8 mouse cellular contexts compared by ENCODE assay signal in the genomic region with DNA sequence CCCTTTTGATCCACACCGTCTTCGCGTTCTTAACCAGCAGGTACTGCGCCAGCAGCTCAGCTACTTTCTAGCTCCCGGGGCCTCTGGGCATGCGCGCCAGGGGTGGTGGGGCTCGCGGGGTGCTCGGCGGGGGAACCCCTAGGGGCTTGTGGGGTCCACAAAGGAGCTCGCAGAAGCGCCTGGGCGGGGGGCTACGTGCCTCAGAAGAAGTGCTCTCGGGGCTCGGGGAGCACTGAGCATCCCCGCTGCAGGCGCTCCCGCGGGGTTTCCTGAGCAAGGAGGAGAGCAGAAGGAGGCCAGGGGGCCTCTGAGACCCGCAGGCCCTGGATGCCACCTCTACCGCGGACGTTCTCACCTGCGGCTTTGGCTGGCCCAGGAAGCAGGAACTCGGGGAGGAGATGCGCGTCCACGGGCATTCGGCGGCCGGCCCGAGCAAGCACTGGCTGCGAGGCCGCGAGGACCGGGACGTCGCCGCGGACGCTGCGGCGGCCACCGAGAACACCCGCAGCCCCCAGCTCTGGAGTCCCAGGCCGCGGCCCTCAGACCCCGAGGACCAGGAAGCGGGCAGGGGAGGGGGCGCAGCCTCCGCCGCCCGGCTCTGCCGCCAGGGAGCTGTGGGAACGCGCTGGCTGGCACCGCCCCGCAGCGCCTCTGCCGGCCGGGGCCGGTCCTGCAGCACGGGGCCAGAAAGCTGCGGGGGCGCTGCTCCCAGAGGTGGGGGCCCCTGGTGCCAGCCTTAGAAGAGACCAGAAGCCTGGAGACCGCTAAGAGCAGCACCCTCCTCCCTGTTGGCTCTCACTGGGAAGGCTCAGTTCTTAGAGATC. TPM values are rescaled to one million over a fixed set of nuclear protein-coding genes. Genes with fewer than 3 reads are reported as not detected.
DNase-seq lines count a peak whose midpoint lies in the region; ATAC-seq and TF ChIP-seq lines count a peak whose summit lies in the region.

No protein-coding gene starts in this region.

- DNase-seq in layer of hippocampus, adult 11-12 months (ENCODE audit: low spot score), result peak; percentile 58
- DNase-seq in layer of hippocampus, adult 9-10 months (ENCODE audit: low spot score), result no peak
- peak; percentile 33 to 63 for DNase-seq in cerebellum, postnatal 4 days (ENCODE audit: low spot score in 2 of 2)
- peak; percentile 74 for DNase-seq in heart, embryonic 10.5 days (ENCODE audit: low spot score)
- no peak for DNase-seq in liver, adult 2 months (ENCODE audit: extremely low read depth, low read depth, low spot score)
- peak; percentile 71 for DNase-seq in thymus, postnatal 4 days

- H3K36me3 ChIP-seq in heart, embryonic 10.5 days, result no peaks in the 10 kb centered on the region
- no peaks in the 10 kb centered on the region for H3K36me3 ChIP-seq in kidney, embryonic 15.5 days
- no peaks in the 10 kb centered on the region for H3K36me3 ChIP-seq in liver, adult 2 months (ENCODE audit: control insufficient read depth, insufficient read depth, low read length)
- no peaks in the 10 kb centered on the region for H3K36me3 ChIP-seq in neural tube, embryonic 13.5 days

- WGBS in heart, embryonic 10.5 days, result 29% methylated on average over 64 of the region's 68 CpGs
- WGBS in kidney, embryonic 15.5 days, result 18% methylated on average over 60 of the region's 68 CpGs
- 2% methylated on average over 43 of the region's 68 CpGs for WGBS in liver, adult 2 months
- WGBS in neural tube, embryonic 13.5 days, result 27% methylated on average over 59 of the region's 68 CpGs

- TF ChIP-seq POLR2A in liver, adult 2 months (IDR thresholded peaks at IDR 0.05; ENCODE audit: extremely low read depth, insufficient read depth, low read length), result no peak

- ATAC-seq in kidney, embryonic 15.5 days (replicated peaks; ENCODE audit: low FRiP score), result peak; percentile 77
- ATAC-seq in neural tube, embryonic 13.5 days (ENCODE audit: low read depth), result peak; percentile 86

- no peaks in the 10 kb centered on the region for H3K79me2 ChIP-seq in liver, adult 2 months (ENCODE audit: control insufficient read depth, insufficient read depth, low read length)

- H3K4me1 ChIP-seq in heart, embryonic 10.5 days, result no peaks in the 10 kb centered on the region
- peaks cover 4% of the 10 kb centered on the region; the same call in 1 of the 2 replicates for H3K4me1 ChIP-seq in kidney, embryonic 15.5 days
- no peaks in the 10 kb centered on the region for H3K4me1 ChIP-seq in liver, adult 2 months (ENCODE audit: control insufficient read depth, insufficient read depth, low read length)
- 0 out of 2 replicates have a peak, but pooled peaks cover 7% of the 10 kb centered on the region for H3K4me1 ChIP-seq in neural tube, embryonic 13.5 days (replicated peaks)

- H3K27me3 ChIP-seq in heart, embryonic 10.5 days (ENCODE audit: insufficient read depth, poor library complexity, severe bottlenecking), result peaks cover 43% of the 10 kb centered on the region
- peaks cover 40% of the 10 kb centered on the region for H3K27me3 ChIP-seq in kidney, embryonic 15.5 days
- no peaks in the 10 kb centered on the region; the same call in 1 of the 2 replicates for H3K27me3 ChIP-seq in liver, adult 2 months (ENCODE audit: control insufficient read depth, insufficient read depth, low read length)
- H3K27me3 ChIP-seq in neural tube, embryonic 13.5 days, result peaks cover 53% of the 10 kb centered on the region

- H3K4me2 ChIP-seq in kidney, embryonic 15.5 days, result peak overlapping the region; percentile 80
- peak overlapping the region; percentile 63 for H3K4me2 ChIP-seq in neural tube, embryonic 13.5 days

- peak overlapping the region; percentile 69 for H3K4me3 ChIP-seq in heart, embryonic 10.5 days
- peak overlapping the region; percentile 55 for H3K4me3 ChIP-seq in kidney, embryonic 15.5 days (replicated peaks)
- H3K4me3 ChIP-seq in liver, adult 2 months (ENCODE audit: insufficient read depth, low read depth, low read length), result peak overlapping the region; percentile 53; the same call in 1 of the 2 replicates
- H3K4me3 ChIP-seq in neural tube, embryonic 13.5 days, result peak overlapping the region; percentile 55

- H3K27ac ChIP-seq in heart, embryonic 10.5 days, result peak overlapping the region; percentile 77
- H3K27ac ChIP-seq in kidney, embryonic 15.5 days, result no peak overlapping the region
- no peak overlapping the region for H3K27ac ChIP-seq in liver, adult 2 months (replicated peaks; ENCODE audit: insufficient read depth, low read depth, low read length)
- no peak overlapping the region for H3K27ac ChIP-seq in neural tube, embryonic 13.5 days (replicated peaks)

- TF ChIP-seq CTCF in liver, adult 2 months (IDR thresholded peaks at IDR 0.05; ENCODE audit: low read depth, low read length), result peak; percentile 56; the same call in 1 of the 2 replicates

- no peaks in the 10 kb centered on the region for H3K9me3 ChIP-seq in heart, embryonic 10.5 days
- H3K9me3 ChIP-seq in kidney, embryonic 15.5 days (replicated peaks), result no peaks in the 10 kb centered on the region
- no peaks in the 10 kb centered on the region for H3K9me3 ChIP-seq in neural tube, embryonic 13.5 days

- peak overlapping the region; percentile 47 for H3K9ac ChIP-seq in kidney, embryonic 15.5 days
- no peak overlapping the region for H3K9ac ChIP-seq in liver, adult 2 months (ENCODE audit: low read depth, low read length)
- H3K9ac ChIP-seq in neural tube, embryonic 13.5 days, result peak overlapping the region; percentile 76

RNA-seq across cellular contexts. Expression of a gene that starts 5.6 kb away (rescaled TPM):
- polyA plus RNA-seq in heart, embryonic 10.5 days (2016; fragmentation: Nextera tagmentation; extraction: Ambion mirVana), result not detected in 2 replicates
- polyA plus RNA-seq in kidney, embryonic 15.5 days (2015; fragmentation: Nextera tagmentation; extraction: Ambion mirVana), result not detected in 2 replicates
- total RNA-seq in liver, adult 2 months (2014; rRNA removed), result not detected in 2 replicates
- polyA plus RNA-seq in liver, adult 2 months (2012; rRNA removed), result not detected in 2 replicates
- polyA plus RNA-seq in neural tube, embryonic 13.5 days (2015; fragmentation: Nextera tagmentation; extraction: Ambion mirVana), result not detected in 2 replicates

RNA-seq across cellular contexts. Expression of a gene that starts 25.1 kb away (rescaled TPM):
- polyA plus RNA-seq in heart, embryonic 10.5 days (2016; fragmentation: Nextera tagmentation; extraction: Ambion mirVana), result not detected in 2 replicates
- polyA plus RNA-seq in kidney, embryonic 15.5 days (2015; fragmentation: Nextera tagmentation; extraction: Ambion mirVana), result not detected in 2 replicates
- total RNA-seq in liver, adult 2 months (2014; rRNA removed), result not detected in 2 replicates
- polyA plus RNA-seq in liver, adult 2 months (2012; rRNA removed), result not detected in 2 replicates
- polyA plus RNA-seq in neural tube, embryonic 13.5 days (2015; fragmentation: Nextera tagmentation; extraction: Ambion mirVana), result not detected in 2 replicates

RNA-seq across cellular contexts. Expression of a gene that starts 25.3 kb away (rescaled TPM):
- 0.47 and 0.79 TPM in 2 replicates for polyA plus RNA-seq in heart, embryonic 10.5 days (2016; fragmentation: Nextera tagmentation; extraction: Ambion mirVana)
- polyA plus RNA-seq in kidney, embryonic 15.5 days (2015; fragmentation: Nextera tagmentation; extraction: Ambion mirVana), result 0.92 and 0.99 TPM in 2 replicates
- not detected in 2 replicates for total RNA-seq in liver, adult 2 months (2014; rRNA removed)
- polyA plus RNA-seq in liver, adult 2 months (2012; rRNA removed), result not detected in 2 replicates
- polyA plus RNA-seq in neural tube, embryonic 13.5 days (2015; fragmentation: Nextera tagmentation; extraction: Ambion mirVana), result 0.87 and 2.1 TPM in 2 replicates

Comparison
In these comparisons a context has a peak if more than half of its experiments do, and no peak if none do; other contexts are left out.
1. DNase-seq: peak in layer of hippocampus, adult 11-12 months (single experiment), cerebellum, postnatal 4 days (2 of 2), heart, embryonic 10.5 days (single experiment) and thymus, postnatal 4 days (single experiment); none in layer of hippocampus, adult 9-10 months (single experiment) and liver, adult 2 months (single experiment).
2. Peak in every context shown above with its lines, with median percentiles within 50 percentile points of each other: H3K4me3 ChIP-seq.